Comparison of ENCODE assay signal across 15 mouse cellular contexts in genomic region chr3:133151629-133152028, GRCm38 (mm10).
"Had no signal": no experiment of that assay in that cellular context is flagged by ENCODE, and none has a peak within 500 bp of the region (broad histone marks: within the 10 kb centered on the region; RNA-seq: fewer than 3 reads in every experiment).

No protein-coding gene starts in this region.

- H3K4me1 ChIP-seq: limb, embryonic 13.5 days; liver, embryonic 15.5 days; neural tube, embryonic 15.5 days had no signal

- H3K27me3 ChIP-seq: limb, embryonic 13.5 days; liver, embryonic 15.5 days; neural tube, embryonic 15.5 days had no signal

- H3K9me3 ChIP-seq: limb, embryonic 13.5 days; liver, embryonic 15.5 days; midbrain, embryonic 10.5 days; neural tube, embryonic 15.5 days had no signal

- H3K4me2 ChIP-seq: limb, embryonic 13.5 days; liver, embryonic 15.5 days; lung, embryonic 14.5 days; neural tube, embryonic 15.5 days had no signal

- DNase-seq: kidney, adult 11 months; kidney, postnatal 10 days; kidney, postnatal 4 days; lung, embryonic 14.5 days; lung, postnatal 10 days; lung, postnatal 4 days; right cerebral cortex, adult 18-20 months; right cerebral cortex, postnatal 25 days; thymus, postnatal 36 days had no signal

- H3K4me3 ChIP-seq: layer of hippocampus, adult 2 months; limb, embryonic 13.5 days; liver, embryonic 15.5 days; midbrain, embryonic 10.5 days; myocyte; neural tube, embryonic 15.5 days had no signal

- H3K9ac ChIP-seq: limb, embryonic 13.5 days; liver, embryonic 15.5 days; lung, embryonic 14.5 days; neural tube, embryonic 15.5 days had no signal

- H3K27ac ChIP-seq: layer of hippocampus, adult 2 months; limb, embryonic 13.5 days; liver, embryonic 15.5 days; midbrain, embryonic 10.5 days; neural tube, embryonic 15.5 days had no signal

- H3K36me3 ChIP-seq: limb, embryonic 13.5 days; liver, embryonic 15.5 days; midbrain, embryonic 10.5 days; neural tube, embryonic 15.5 days had no signal
